Mouse (Mus musculus): Measurements from ENCODE around the gene Gm16368.
"Not testable (repeated sequence)": the region's sequence is repeated elsewhere in the genome, so short reads cannot be mapped to it uniquely, and the experiment has no call there.

The Gm16368 gene

DNA sequence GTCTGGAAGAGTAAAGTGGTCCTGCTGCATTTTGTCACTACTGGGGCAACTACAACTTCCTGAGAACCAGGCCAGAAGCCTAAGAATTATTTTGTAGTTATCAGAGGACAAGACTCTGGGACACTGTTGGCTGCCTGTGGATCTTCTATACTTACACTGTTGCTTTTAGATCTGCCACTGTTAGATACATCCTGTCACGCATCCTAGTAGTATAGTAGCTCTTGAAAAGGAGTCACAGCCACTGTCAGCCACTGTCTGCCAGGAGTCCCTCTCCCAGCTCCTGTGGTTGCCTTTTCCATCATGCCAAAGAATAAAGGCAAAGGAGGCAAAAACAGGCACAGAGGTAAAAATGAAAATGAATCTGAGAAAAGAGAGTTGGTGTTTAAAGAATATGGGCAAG lies at the start of gene Gm16368:
Gene Gm16368, plus strand, starts transcription at position 301 of the 400 bp plus-strand sequence.
- not testable (repeated sequence) for DNase-seq (ENCODE audit: low spot score)

DNA sequence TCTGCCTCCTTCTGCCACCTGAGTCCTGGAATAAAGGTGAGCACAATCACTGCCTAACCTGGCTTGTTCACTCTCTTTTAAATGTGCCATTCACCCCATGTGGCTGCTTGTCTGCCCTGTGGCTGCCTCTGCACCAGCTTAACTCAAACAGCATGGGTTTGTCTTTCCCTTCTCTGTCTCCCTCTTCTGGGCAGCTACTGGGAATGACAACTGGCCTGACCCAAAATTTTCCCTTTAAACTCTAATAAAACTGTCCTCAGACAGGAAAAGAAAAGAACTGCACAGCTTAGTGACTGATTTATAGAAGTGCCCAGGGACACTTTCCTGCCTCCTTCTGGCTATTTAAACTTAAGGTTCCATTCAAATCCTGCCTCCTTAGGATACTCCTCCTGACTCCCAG lies 44.4 kb upstream of the Gm16368 start:
- DNase-seq (ENCODE audit: low spot score): not testable (repeated sequence)

DNA sequence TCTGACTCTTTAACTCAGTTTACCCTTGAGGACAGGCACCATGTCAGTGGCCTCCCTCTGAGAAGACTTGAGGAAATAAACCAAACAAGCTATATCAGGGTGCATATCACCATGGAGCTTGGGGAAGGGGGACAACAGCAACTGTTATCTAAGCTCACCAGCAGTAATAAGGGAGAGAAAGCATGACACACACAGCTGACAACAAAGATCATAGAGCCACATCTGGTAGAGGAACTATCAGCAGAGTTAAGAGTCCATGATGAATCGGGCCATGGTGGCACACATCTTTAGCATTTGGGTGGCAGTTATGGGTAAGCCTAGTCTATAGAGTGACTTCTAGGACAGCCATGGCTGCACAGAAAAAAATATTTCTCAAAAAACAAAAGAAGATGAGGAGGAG lies 43.8 kb upstream of the Gm16368 start:
- not testable (repeated sequence) for DNase-seq (ENCODE audit: low spot score)

DNA sequence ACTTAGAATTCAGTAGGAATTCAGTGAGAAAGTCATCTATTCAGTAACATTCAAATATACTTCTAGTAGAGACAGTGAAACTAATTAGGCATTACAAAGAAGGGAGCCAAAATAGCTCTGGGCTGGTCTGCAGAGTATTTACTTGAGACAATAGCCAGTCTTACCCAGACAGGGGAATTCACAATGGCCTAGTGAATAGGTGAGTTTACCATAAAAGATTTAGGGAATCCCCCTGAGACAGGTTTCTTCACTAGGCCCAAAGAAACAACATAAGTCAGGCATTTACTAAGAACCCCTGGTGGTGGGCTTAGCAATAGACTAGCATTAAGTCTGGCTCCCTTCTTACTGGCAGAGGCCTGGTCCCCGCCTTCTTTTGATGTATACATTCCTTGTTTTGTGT lies 38.3 kb upstream of the Gm16368 start:
- not testable (repeated sequence) for DNase-seq (ENCODE audit: low spot score)
